Mouse (Mus musculus) retina, postnatal 7 days (tissue): ENCODE measurements around the gene Cpa1.
A peak's percentile ranks its signal among the peaks of the same experiment; 100 is the strongest.

Experiments
- DNase-seq: peaks from one replicate; pipeline ENCODE4 v3.0.0-alpha.2; 2012; ENCODE audit warnings: low read depth, low spot score

The Cpa1 gene

GRCm38 (mm10) chr6:30673764-30674561, 34.9 kb downstream of the Cpa1 start:
- DNase-seq, result no peak

GRCm38 (mm10) chr6:30674714-30675280, 35.8 kb downstream of the Cpa1 start:
- DNase-seq, result no peak

- no peak for DNase-seq
Measured at GRCm38 (mm10) chr6:30675281-30675771, 36.3 kb downstream of the Cpa1 start.

- DNase-seq, result no peak
Measured at GRCm38 (mm10) chr6:30676506-30676905, 37.5 kb downstream of the Cpa1 start.

GRCm38 (mm10) chr6:30677591-30677990, 38.6 kb downstream of the Cpa1 start:
- no peak for DNase-seq

- DNase-seq, result no peak
Measured at GRCm38 (mm10) chr6:30678482-30678881, 39.5 kb downstream of the Cpa1 start.

DNA sequence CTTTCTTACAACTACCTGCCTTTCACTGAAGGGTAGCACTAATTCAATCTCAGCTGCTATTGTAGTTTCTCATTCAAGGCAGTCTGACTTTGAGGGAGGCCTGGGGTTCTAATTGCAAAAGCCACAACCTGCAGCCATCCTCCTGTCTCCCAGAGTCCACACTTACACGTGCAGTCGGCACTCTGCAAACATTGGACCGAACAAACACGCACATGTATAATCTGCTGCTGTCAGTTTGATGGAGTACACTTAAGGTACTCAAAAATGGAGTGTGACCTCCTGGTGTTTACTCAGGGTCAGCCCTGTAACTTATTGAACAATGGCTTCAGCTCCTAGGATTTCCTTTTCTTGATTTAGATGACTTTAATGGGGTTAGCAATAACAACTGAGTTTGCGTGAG, 40.5 kb downstream of the Cpa1 start:
- no peak for DNase-seq

GRCm38 (mm10) chr6:30680442-30680841, 41.4 kb downstream of the Cpa1 start:
- no peak for DNase-seq

- no peak for DNase-seq
Measured at GRCm38 (mm10) chr6:30681935-30682900, 43.2 kb downstream of the Cpa1 start.

DNA sequence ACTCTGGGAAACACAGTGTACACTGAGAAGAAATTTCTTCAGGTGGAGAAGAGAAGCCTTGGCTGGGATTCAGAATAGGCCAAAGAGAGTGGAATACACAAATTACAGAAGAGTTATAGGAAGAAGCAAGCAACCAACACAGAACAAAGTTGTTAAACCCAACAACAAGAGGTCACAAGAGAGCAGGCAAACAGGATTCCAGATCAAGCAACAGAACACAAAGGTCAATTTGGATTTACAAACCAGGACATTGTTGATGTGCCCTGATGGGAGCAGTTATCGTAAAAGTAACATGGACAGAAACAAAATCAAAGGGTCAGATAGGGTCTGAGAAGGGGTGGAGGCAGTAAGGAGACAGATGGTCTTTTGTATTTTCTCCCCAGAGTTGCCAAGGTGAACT, 45.6 kb downstream of the Cpa1 start:
- DNase-seq, result no peak

GRCm38 (mm10) chr6:30687198-30687597, 48.2 kb downstream of the Cpa1 start:
- DNase-seq, result no peak

- no peak for DNase-seq
Measured at GRCm38 (mm10) chr6:30692826-30693225, 53.8 kb downstream of the Cpa1 start.

GRCm38 (mm10) chr6:30693350-30693991, 54.5 kb downstream of the Cpa1 start, which contains the start of gene Cep41:
Gene Cep41 (minus strand): TSS chr6:30693749.
- peak; percentile 95 for DNase-seq

GRCm38 (mm10) chr6:30694209-30694608, 55.2 kb downstream of the Cpa1 start:
- no peak for DNase-seq
